Mouse (Mus musculus) liver, adult 10 weeks (tissue): ENCODE results near the gene Tmem44. TPM values are rescaled to one million over a fixed set of nuclear protein-coding genes. Genes with fewer than 3 reads are reported as not detected.

Experiments used
- polyA plus RNA-seq: library from polyadenylated mRNA; stranded (reverse); fragments of 350-450 nt; fragmentation: Illumina TruSeq; extraction: RNeasy Lipid Tissue Mini Kit (QIAGEN cat#74804); gene quantifications from one replicate; pipeline ENCODE4 v1.2.3, GENCODE M21; 2014; ENCODE audit warnings: low read depth, low replicate concordance

The Tmem44 gene
- polyA plus RNA-seq = 0.56 TPM

GRCm38 (mm10) chr16:30550748-30551192, at the start of gene Tmem44:
TSS of gene Tmem44 (minus strand) at chr16:30550842.

GRCm38 (mm10) chr16:30599491-30600268, 49.0 kb upstream of the Tmem44 start, which contains the start of gene Fam43a:
TSS of gene Fam43a (plus strand) at chr16:30599723.

GRCm38 (mm10) chr16:30587494-30588327, 37.1 kb upstream of the Tmem44 start, which contains the start of gene Lsg1:
TSS of gene Lsg1 (minus strand) at chr16:30587592.

Other genes starting within 250 kb of the Tmem44 start
- not detected for gene Gp5, start 240.1 kb downstream of the Tmem44 start, polyA plus RNA-seq
- gene Atp13a3, start 144.9 kb downstream of the Tmem44 start, polyA plus RNA-seq = 125 TPM
- 13.5 TPM for gene Lsg1, start 36.8 kb upstream of the Tmem44 start, polyA plus RNA-seq
- 2.1 TPM for gene Fam43a, start 48.9 kb upstream of the Tmem44 start, polyA plus RNA-seq